Mouse (Mus musculus) limb, embryonic 13.5 days (tissue): ENCODE data around the gene Arhgap45. TPM values are rescaled to one million over a fixed set of nuclear protein-coding genes. Genes with fewer than 3 reads are reported as not detected.

Source experiments
- ATAC-seq: fragments of 200-750 bp; cut with Nextera tagmentation; 2 replicates; pipeline ENCODE4 v1.8.0; 2017; ENCODE audit warnings: low read depth, moderate number of reproducible peaks, moderate TSS enrichment; ENCODE audit not compliant: low FRiP score
- H3K27ac ChIP-seq: fragments of 300-500 bp; sonication (generic); 2 replicates; pipeline ENCODE4 v1.5.1; 2015; ENCODE audit warnings: inconsistent platforms, mild to moderate bottlenecking, moderate library complexity
- H3K27me3 ChIP-seq: fragments of 300-500 bp; sonication (generic); 2 replicates; pipeline ENCODE4 v1.6.1; 2015; ENCODE audit warnings: mild to moderate bottlenecking, inconsistent platforms
- H3K36me3 ChIP-seq: fragments of 300-500 bp; sonication (generic); 2 replicates; pipeline ENCODE4 v1.6.1; 2015; ENCODE audit warnings: inconsistent platforms, mild to moderate bottlenecking, moderate library complexity
- H3K4me1 ChIP-seq: fragments of 300-500 bp; sonication (generic); 2 replicates; pipeline ENCODE4 v1.6.1; 2015; ENCODE audit warnings: inconsistent platforms
- H3K4me2 ChIP-seq: fragments of 300-500 bp; sonication (generic); replicated peaks from 2 replicates; pipeline ENCODE4 v1.6.1; 2015; ENCODE audit warnings: inconsistent platforms, mild to moderate bottlenecking, moderate library complexity
- H3K4me3 ChIP-seq: fragments of 300-500 bp; sonication (generic); 2 replicates; pipeline ENCODE4 v1.5.1; 2015; ENCODE audit warnings: moderate library complexity, mild to moderate bottlenecking, inconsistent platforms
- H3K9ac ChIP-seq: fragments of 300-500 bp; sonication (generic); 2 replicates; pipeline ENCODE4 v1.6.1; 2015; ENCODE audit warnings: mild to moderate bottlenecking, inconsistent platforms
- H3K9me3 ChIP-seq: fragments of 300-500 bp; sonication (generic); 2 replicates; pipeline ENCODE4 v1.6.1; 2016; ENCODE audit warnings: inconsistent platforms
- WGBS: fragments of 180-500 bp; shearing (Covaris S2); methylation state at CpG from one replicate; pipeline ENCODE4 v1.1.7; 2015; 5-methylcytosine and 5-hydroxymethylcytosine counted together
- polyA plus RNA-seq: library from polyadenylated mRNA; unstranded; fragments of >200 nt; fragmentation: Nextera tagmentation; extraction: Ambion mirVana; gene quantifications from 2 replicates; pipeline ENCODE4 v1.2.1, GENCODE M21; 2015

Gene Arhgap45
- polyA plus RNA-seq, 1 experiment from 2014 or later: 7.3 TPM

DNA sequence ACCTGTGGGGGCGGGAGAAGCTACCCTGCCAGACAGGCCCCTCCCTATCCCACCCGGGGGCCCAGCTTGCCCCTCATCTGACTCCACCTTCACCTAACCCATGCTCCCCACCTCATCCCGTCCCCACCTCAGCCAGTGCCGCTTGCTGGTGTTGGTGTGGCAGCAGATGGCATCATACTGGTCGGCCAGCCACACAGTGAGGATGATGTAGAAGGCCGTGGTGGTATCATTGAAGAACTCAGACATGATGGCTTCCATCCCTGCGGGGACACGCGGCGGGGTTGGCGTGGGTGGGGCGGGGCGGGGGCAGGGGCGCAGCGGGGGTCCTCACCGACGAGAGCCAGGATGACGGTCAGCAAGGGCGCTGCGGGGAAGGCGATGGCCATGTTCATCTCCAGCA, 38.4 kb upstream of the Arhgap45 start:
- Histone ChIP-seq H3K27ac (no peak overlapping the region), H3K9me3 (no peaks in the 10 kb centered on the region), H3K4me2 (no peak overlapping the region), H3K4me3 (no peak overlapping the region), H3K36me3 (peaks cover 79% of the 10 kb centered on the region), H3K9ac (no peak overlapping the region), H3K27me3 (peaks cover 1% of the 10 kb centered on the region; the same call in 1 of the 2 replicates), H3K4me1 (peaks cover 23% of the 10 kb centered on the region)
- ATAC-seq: no peak
- WGBS: 94% methylated on average over 20 of the region's 21 CpGs

- peak overlapping the region; percentile 19; the same call in 1 of the 2 replicates for H3K9ac ChIP-seq
Observed at GRCm38 (mm10) chr10:79979401-79980155, 36.9 kb upstream of the Arhgap45 start.

DNA sequence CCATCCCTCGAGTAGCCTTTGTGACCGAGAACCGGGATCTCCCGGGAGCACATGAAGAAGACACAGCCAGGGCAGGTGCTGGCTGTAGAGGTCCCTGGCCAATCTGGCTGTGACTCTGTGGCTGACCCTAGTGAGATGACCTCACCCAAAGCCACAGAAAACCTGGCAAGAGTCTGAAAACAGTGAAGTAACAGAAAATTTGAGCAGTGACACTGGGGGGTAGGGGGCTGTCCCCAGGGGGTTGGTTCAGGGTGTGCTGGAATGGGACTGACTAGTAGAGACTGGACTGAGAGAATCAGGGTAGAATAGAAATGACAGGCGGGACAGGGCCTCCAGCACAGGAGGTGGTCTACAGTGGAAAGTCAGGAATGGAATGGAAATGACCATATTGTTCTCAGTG, 33.2 kb upstream of the Arhgap45 start:
- peak overlapping the region; percentile 92 for H3K9ac ChIP-seq
- H3K4me1 ChIP-seq: peaks cover 55% of the 10 kb centered on the region
- ATAC-seq: no peak
- H3K27ac ChIP-seq: no peak overlapping the region
- no peaks in the 10 kb centered on the region for H3K9me3 ChIP-seq
- no peaks in the 10 kb centered on the region for H3K27me3 ChIP-seq
- H3K36me3 ChIP-seq: peaks cover 32% of the 10 kb centered on the region
- peak overlapping the region; percentile 89 for H3K4me2 ChIP-seq
- 76% methylated on average over 5 of the region's 5 CpGs for WGBS
- H3K4me3 ChIP-seq: peak overlapping the region; percentile 74

More at GRCm38 (mm10) chr10:79979401-79980155, 36.9 kb upstream of the Arhgap45 start:
- no peak for ATAC-seq
- H3K36me3 ChIP-seq: peaks cover 67% of the 10 kb centered on the region
- no peak overlapping the region for H3K27ac ChIP-seq
- no peak overlapping the region for H3K4me3 ChIP-seq
- no peaks in the 10 kb centered on the region for H3K27me3 ChIP-seq
- H3K9me3 ChIP-seq: no peaks in the 10 kb centered on the region
- WGBS: 92% methylated on average over 22 of the region's 22 CpGs
- H3K4me2 ChIP-seq: no peak overlapping the region
- H3K4me1 ChIP-seq: peaks cover 29% of the 10 kb centered on the region

- Histone ChIP-seq H3K4me3 (peak overlapping the region; percentile 74), H3K4me1 (peaks cover 57% of the 10 kb centered on the region), H3K36me3 (peaks cover 28% of the 10 kb centered on the region), H3K27ac (peak overlapping the region; percentile 96), H3K27me3 (no peaks in the 10 kb centered on the region), H3K9ac (peak overlapping the region; percentile 92), H3K9me3 (no peaks in the 10 kb centered on the region), H3K4me2 (peak overlapping the region; percentile 89)
- WGBS: under 1% methylated on average over 21 of the region's 21 CpGs
- ATAC-seq: no peak
Observed at GRCm38 (mm10) chr10:79983670-79984069, 32.8 kb upstream of the Arhgap45 start.

- peak; percentile 77 for ATAC-seq
- Histone ChIP-seq H3K4me2 (peak within 1 kb of the TSS; percentile 89), H3K4me1 (peaks cover 63% of the 10 kb centered on the region), H3K4me3 (peak within 1 kb of the TSS; percentile 74), H3K36me3 (peaks cover 21% of the 10 kb centered on the region), H3K27ac (peak within 1 kb of the TSS; percentile 97), H3K9me3 (no peaks in the 10 kb centered on the region), H3K9ac (peak within 1 kb of the TSS; percentile 92), H3K27me3 (no peaks in the 10 kb centered on the region)
- 0% methylated on average over 32 of the region's 49 CpGs for WGBS
Observed at GRCm38 (mm10) chr10:79984195-79984816, 32.1 kb upstream of the Arhgap45 start, which contains the start of gene Tmem259. TSS of gene Tmem259 (minus strand) at chr10:79984330.

DNA sequence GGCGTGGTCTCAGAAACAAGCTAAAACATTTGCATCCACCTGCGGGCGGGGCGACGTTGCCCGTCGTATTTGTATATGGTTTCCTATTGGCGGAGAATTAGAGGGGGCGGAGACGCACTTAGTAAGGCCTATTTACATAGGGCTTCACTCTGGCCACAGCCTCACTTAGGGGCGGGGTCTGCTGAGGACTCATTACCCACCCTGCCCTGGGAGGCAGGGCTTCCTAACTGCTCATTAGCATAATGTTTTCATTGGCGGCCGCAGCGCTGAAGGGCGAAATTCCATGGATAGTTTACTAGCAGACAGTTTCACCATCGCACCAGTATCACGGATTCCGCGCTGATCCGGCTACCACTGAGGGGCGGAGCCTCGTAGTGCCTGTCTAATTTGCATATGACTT, 31.6 kb upstream of the Arhgap45 start:
- under 1% methylated on average over 22 of the region's 22 CpGs for WGBS
- ATAC-seq: peak; percentile 93
- H3K36me3 ChIP-seq: peaks cover 18% of the 10 kb centered on the region
- H3K9me3 ChIP-seq: no peaks in the 10 kb centered on the region
- H3K27me3 ChIP-seq: no peaks in the 10 kb centered on the region
- H3K4me1 ChIP-seq: peaks cover 69% of the 10 kb centered on the region
- H3K9ac ChIP-seq: peak overlapping the region; percentile 92
- H3K27ac ChIP-seq: peak overlapping the region; percentile 97
- peak overlapping the region; percentile 74 for H3K4me3 ChIP-seq
- H3K4me2 ChIP-seq: peak overlapping the region; percentile 89

DNA sequence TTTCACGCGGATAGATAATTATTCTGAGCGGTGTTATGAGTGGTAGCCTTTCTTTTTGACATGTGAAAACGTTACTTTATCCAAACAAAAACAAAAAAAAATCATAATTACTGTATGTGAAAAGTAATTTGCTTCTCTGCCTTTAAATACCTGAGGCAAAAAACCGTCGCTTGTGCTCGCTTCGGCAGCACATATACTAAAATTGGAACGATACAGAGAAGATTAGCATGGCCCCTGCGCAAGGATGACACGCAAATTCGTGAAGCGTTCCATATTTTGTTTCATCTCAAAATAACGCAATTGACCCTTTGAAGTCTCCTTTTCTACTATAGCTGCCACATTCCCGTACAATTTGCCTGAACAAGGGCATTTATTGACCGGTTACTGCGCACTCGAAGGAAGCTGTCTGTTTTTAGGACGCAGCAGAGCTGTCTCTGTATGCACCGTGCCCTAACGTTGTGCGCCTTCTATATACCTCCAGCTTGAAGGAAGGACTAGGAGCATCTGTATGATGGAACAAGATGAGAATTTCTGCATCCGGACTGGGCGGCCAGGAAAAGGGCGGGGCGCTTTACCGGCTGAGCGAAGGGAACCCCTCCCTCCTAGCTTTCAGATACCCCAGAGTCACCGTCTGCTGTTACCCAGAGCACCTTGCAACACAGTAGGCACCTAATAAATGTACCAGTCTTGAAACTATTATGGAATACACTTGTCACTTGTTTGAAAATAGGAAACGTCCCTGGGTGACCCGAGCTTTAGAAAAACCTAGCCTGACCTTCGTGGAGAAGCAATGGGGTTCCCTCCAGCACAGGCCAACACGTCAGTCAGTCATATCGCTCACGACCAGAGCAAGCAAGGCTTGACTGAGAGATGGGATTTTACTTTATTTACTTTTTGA, 30.9 kb upstream of the Arhgap45 start:
- Histone ChIP-seq H3K27ac (peak overlapping the region; percentile 97), H3K9ac (peak overlapping the region; percentile 75), H3K9me3 (no peaks in the 10 kb centered on the region), H3K36me3 (peaks cover 11% of the 10 kb centered on the region), H3K27me3 (no peaks in the 10 kb centered on the region), H3K4me3 (peak overlapping the region; percentile 74), H3K4me1 (peaks cover 71% of the 10 kb centered on the region), H3K4me2 (peak overlapping the region; percentile 89)
- no peak for ATAC-seq
- 5% methylated on average over 35 of the region's 35 CpGs for whole genome bisulfite sequencing

DNA sequence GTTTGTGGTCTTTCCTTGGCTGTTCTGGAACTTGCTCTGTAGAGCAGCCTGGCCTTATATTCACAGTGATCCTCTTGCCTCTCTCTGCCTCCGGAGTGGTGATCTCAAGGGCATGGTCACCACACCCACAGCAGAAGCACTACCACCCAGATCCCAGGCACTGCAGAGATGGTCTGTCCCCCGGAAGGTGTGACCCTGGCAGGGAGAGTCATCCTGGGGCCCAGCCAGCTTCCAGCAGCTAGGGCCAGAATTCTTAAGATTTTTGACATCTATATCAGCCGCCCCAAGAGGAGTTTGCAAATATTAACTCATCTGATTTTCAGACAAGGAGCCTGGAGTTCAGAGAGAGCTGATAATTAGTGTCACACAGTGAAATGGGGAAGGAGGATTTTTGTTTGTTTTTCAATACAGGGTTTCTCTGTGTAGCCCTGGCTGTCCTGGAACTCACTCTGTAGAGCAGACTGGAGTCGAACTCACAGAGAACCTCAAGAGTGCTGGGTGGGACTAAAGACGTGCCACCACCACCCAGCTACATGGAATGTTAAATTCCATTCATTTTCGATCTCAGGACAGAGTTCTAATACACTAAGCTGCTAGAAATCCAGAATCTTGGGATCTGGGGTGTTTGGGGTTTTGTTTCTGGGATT, 30.1 kb upstream of the Arhgap45 start:
- 45% methylated on average over 6 of the region's 6 CpGs for WGBS
- H3K27me3 ChIP-seq: no peaks in the 10 kb centered on the region
- peaks cover 63% of the 10 kb centered on the region for H3K4me1 ChIP-seq
- H3K9me3 ChIP-seq: peaks cover 6% of the 10 kb centered on the region
- peak overlapping the region; percentile 74 for H3K4me3 ChIP-seq
- peaks cover 11% of the 10 kb centered on the region for H3K36me3 ChIP-seq
- peak overlapping the region; percentile 88; the same call in 1 of the 2 replicates for H3K27ac ChIP-seq
- H3K9ac ChIP-seq: peak overlapping the region; percentile 65; the same call in 1 of the 2 replicates
- H3K4me2 ChIP-seq: peak overlapping the region; percentile 89
- ATAC-seq: no peak

DNA sequence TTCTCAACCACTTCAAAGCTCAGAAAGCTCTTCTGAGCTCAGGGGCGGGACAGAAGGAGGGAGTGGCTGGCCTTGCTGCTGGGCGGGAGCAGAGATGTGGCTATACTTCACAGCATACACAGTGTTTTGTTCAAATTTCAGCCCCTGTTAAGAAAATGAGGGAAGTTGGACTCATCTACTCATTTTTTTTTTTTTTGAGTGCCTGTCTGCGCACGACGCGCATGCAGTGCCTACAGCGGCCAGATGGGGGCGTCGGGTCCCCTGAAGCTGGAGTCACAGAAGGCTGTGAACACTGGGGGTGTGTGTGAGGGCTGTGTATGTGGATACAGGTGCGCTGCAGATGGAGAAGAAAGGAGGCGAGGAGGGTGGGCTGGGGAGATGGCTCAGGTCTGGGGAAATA, 29.5 kb upstream of the Arhgap45 start:
- H3K36me3 ChIP-seq: peaks cover 14% of the 10 kb centered on the region
- H3K9ac ChIP-seq: 0 out of 2 replicates have a peak overlapping the region, but pooled peaks have one; percentile 90
- 6% methylated on average over 11 of the region's 11 CpGs for WGBS
- peak overlapping the region; percentile 89 for H3K4me2 ChIP-seq
- peaks cover 10% of the 10 kb centered on the region for H3K9me3 ChIP-seq
- no peaks in the 10 kb centered on the region for H3K27me3 ChIP-seq
- ATAC-seq: no peak
- peaks cover 58% of the 10 kb centered on the region for H3K4me1 ChIP-seq
- peak overlapping the region; percentile 5; the same call in 1 of the 2 replicates for H3K4me3 ChIP-seq
- H3K27ac ChIP-seq: peak overlapping the region; percentile 88

DNA sequence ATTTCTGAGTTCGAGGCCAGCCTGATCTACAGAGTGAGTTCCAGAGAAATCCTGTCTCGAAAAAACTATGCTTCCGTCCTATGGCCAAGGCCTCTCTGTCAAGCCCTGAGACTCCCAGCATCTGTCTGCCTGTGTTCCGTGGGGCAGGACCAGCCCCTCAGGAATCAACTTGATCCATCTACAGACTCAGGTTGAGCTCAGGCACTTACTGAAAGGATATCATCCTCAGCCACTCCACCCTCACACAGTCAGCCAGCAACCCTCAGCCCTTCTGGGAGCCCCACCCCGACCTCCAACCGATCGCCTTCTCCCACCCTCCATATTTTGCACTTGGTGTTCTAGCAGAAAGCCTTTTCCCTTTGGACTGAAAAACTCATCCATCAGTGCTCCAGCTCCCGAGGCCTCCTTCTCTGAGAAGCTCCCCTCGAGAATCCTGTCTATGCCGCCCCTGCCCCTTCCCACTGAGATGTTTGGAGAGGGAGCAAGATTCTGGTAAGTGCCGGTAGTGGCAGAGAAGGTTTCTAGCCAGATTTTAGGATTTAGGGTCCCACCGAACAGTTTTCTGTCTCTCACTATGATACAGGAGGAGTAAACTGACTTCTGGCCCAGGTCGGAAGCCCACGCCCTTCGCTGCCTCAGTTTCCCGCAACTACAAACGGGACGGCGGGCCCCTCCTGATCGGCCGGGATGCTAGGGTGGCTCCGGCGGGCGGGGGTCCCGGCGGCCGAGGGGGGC, 28.5 kb upstream of the Arhgap45 start:
- Histone ChIP-seq H3K9me3 (peaks cover 10% of the 10 kb centered on the region), H3K4me3 (peak overlapping the region; percentile 80), H3K36me3 (peaks cover 23% of the 10 kb centered on the region), H3K27ac (peak overlapping the region; percentile 88), H3K27me3 (no peaks in the 10 kb centered on the region), H3K9ac (peak overlapping the region; percentile 90), H3K4me2 (peak overlapping the region; percentile 89), H3K4me1 (peaks cover 51% of the 10 kb centered on the region)
- ATAC-seq: no peak
- 7% methylated on average over 27 of the region's 27 CpGs for WGBS
